Mouse (Mus musculus) stomach, postnatal 0 days (tissue): ENCODE data around the gene Syt2.

Experiments
- CTCF ChIP-seq: IDR thresholded peaks from 2 replicates; pipeline ENCODE4 v1.5.1; 2016; ENCODE audit warnings: antibody characterized with exemption, low read depth, mild to moderate bottlenecking, moderate library complexity
- EP300 ChIP-seq: optimal IDR thresholded peaks from 2 replicates; pipeline ENCODE3; 2016; ENCODE audit warnings: antibody characterized with exemption

DNA sequence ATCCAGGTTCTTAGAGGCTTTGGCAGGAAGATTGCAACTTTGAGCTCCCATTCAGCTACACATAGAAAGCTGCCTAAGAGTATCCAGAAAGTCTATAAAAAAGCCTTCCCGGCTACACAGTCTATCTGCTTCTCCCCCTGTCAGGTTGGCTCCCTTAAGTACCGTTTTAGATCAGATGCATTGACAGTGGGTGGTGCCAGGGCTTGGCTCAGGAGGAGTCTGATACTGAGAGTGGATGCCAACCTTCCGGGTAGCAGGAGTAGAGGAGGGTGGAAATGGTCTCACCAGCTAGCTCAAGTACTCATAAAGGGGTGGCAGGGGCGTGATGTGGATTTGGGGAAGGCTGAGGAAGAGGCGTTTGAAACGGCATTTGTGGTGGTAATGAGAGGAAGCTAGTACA lies 7.0 kb upstream of the Syt2 start:
- TF ChIP-seq CTCF (no peak), EP300 (no peak)
